Mouse (Mus musculus): ENCODE results near the gene Slx4ip.

The Slx4ip gene

DNA sequence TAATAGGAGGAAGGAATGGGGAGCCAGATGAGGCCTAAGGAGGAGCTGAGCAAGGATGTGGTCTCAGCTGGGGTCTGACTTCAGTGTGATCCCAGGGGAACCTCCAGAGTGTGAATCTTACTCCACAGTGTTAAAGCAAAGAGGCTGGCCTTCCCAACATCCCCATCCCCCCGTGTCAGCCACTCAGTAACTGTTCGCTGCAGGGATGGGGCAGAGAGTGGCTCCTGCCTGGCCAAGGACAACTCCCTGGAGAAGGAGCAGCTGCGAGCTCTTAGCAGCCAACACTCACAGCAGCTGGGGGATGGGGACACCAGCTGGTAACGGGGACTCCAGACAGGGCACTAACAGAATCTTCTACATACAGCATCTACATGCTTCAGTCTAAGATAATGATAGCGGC, 210.1 kb downstream of the Slx4ip start:
- in situ Hi-C loops (cut with MboI, MseI) = no loop called here

- in situ Hi-C loops (cut with MboI, MseI) = no loop called here
These were observed 216.2 kb downstream of the Slx4ip start for GRCm38 (mm10) chr2:137107203-137107602.

DNA sequence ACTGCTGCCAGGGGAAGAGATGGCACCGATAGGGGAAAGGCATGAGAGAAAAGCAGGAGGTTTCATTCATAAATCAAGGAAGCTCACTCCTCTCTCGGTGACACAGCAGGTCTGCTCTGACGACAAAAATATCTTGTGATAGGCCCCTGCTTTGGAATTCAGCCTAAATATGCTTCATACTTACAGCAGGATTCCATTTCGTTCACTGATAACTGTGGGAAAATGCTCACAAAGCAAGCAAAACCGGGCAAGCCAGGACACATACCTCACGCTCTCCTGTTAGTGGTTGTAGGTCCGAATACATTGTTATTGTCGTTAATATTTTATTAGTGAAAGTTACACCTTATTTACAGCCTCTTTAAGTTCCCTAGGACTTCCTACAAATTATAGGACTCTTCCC, 216.9 kb downstream of the Slx4ip start:
- in situ Hi-C loops (cut with MboI, MseI) = no loop called here

GRCm38 (mm10) chr2:137109321-137110213, 218.5 kb downstream of the Slx4ip start:
- in situ Hi-C loops (cut with MboI, MseI) = no loop called here

DNA sequence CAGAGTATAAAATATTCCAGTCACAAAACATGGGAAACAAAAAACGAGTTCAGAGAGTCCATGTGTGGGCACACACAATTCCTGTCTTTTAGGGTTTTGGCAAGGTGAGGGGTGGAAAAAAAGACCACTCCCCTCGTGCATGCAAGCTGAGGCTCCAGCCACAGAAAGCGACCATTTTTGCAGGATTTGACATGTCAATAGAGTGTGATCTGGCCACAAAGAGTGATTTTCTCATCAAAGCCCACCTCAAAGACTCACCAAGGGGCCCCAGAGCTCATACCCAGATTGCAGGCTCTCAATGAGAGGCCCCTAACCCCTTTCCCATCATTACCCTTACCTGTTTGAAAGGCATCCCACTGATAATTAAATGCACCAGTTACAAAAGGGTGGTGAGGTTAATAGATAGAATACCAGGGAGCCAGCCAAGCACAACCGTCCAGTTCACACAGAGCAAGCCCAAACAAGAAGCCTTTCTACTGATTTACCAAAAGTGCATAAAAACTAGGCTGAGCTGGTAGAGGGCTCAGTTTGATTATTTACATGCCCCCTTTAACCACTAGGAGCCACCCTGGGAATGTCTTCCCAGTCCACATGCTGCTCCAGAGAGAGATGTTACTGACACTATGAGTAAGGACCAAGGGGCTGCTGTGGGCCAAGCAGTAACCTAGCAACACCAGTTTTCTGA, 219.3 kb downstream of the Slx4ip start:
- in situ Hi-C loops (cut with MboI, MseI) = no loop called here

DNA sequence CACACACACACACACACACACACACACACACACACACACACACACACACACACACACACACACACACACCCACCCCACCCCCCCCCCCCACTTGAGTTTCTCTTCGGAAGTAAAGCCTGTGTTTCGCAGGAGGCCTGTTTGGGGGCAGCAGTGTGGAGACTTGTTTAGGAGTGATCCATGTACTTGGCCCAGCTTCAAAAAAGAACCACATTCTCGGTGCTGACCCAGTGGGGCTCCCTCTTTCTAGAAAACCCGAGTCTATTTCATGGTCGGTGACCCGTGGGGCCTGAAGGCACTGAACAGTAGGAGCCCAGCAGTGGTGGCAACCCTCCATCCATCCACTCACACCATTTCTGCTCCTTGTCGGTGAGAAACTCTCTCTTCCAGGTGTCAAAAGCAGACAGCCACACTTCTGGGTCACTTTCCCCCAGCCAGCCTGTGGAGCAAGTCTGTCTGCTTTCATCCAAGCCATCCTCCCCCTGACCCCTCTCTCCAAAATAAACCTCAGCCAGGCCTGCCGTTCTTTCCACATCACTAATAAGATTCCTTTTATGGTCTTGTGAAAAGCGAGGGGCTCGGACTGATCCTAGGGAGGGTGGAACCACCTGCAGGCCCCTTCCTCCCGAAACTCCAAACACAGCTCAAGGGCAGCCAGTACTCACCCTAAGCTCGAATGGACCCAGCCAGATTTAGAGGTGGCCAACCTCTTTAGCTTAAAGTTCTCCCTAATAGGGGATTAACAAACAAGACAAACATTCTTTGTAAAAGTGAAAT, 222.5 kb downstream of the Slx4ip start:
- in situ Hi-C loops (cut with MboI, MseI) = no loop called here

- in situ Hi-C loops (cut with MboI, MseI) = no loop called here
These were observed 223.5 kb downstream of the Slx4ip start for GRCm38 (mm10) chr2:137114248-137115096.

DNA sequence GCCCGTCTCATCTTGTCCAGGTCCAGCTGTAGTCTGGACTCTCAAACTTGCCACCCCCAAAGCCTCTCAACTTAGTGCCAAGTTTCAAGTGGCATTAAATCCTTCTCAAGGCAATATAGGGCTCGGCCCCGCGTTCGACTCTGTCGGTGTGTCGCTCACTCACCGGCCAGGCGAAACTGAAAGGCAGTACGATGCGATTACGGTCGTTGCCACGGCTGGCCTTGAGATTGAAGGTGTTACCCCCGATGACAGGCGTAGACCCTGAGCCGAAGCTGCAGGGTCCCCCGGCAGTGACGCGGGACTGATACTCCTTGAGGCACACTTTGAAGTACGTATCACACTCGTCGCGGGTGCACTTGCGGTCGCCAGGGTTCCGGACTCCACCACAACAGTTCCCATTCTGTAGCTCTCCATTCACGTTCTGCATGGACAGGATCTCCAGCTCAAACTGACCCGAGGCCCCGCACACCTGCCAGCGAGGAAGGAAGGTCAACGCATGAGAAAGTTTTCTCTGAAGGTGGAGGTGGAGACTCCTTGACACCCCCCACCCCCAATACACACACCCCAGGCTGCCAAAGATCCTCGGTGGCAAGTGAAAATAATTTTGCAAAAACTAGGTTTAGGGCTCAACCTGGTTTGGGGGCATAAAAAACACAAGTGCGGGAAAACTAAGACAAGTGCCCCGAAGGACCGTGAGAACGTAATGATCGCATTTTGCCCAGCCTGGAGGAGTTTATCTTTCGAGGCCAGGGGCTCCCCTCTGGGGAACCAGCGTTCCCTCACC, 224.4 kb downstream of the Slx4ip start:
- in situ Hi-C loops (cut with MboI, MseI) = no loop called here

DNA sequence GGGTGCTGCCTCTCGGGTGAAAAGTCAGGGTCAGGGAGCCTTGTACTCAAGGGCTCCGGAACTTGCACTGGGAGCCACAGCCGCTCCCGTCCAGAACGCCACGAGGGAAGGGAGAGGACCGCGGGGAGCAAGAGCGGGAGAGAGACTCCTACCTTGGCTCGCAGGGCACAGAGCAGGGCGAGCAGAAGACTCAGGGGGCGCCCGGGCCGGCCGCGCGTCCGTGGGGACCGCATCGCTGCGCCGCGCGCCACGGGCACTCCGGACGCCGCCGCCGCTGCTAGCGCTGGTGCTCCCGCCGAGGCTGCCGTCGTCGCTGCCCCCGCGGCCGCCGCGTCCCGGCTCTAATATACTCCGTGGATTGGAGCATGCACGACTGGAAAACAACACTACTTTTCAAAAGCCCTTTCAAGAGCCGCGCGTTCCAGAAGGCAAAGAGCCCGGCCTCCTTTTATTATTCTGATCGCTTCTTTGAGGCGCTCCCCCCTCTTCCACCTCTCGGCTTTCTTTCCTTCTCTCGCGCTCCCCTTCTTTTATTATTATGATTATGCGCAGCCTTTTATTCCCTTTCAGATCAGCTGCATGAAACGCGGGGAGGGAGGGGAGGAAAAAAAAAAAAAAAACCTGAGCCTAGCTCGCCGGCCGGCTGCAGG, 225.1 kb downstream of the Slx4ip start, which contains the start of gene Jag1:
Gene Jag1 (minus strand): TSS at position 620 of the 650 bp plus-strand sequence.
- in situ Hi-C loops (cut with MboI, MseI) = no loop called here

DNA sequence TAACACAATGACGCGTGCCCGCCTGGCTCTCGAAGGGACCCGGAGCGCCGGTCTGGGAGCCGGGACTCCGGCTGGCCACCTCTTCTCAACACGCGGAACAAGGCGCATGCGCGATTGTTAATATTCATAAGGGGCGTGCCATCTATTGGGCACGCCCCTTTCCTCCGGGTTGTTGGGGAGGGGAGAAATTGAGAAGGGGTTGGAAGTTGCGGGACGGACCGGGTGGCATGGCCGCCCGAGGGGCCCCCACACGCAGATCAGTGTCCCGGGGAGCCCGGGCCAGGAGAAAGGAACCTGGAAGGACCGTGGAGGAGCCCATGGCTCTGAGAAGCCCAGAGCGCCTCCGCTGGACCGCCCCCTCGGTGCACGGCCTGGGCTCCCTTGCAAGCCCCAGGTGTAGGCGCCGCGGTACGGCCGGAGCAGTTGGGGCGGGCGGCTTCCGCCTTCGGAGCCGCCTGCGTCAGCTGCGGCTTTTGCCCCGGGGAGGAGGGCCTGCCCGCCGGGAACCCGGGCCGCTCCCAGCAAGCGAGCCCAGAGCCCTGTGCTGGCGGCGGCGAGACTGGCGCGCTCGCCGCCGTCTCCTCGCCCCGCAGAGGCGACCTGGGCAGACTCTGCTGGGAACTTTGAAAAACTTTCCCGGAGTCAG, 225.8 kb downstream of the Slx4ip start:
- in situ Hi-C loops (cut with MboI, MseI) = no loop called here

DNA sequence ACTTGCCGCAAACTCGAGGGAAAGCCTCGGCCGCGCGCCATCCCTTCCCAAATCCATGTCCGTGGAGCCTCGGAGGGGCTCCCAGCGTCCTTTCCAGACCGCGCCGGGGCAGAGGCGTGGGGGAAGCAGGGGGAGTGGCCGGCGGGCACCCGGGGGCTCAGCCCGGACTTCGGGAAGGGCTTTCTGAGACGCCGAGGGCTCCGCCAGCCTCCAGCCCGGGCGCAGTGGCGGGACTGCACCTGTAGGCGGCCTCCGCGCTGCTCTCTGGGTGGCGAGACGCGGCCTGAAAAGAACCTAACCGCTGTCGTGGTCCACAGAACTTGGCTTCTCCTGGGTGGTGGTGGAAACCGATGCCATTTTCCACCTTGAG, 226.3 kb downstream of the Slx4ip start:
- in situ Hi-C loops (cut with MboI, MseI) = no loop called here
